Mouse (Mus musculus) embryonic facial prominence, embryonic 12.5 days (tissue): Measurements from ENCODE around the gene Prelid3b. TPM values are rescaled to one million over a fixed set of nuclear protein-coding genes. Genes with fewer than 3 reads are reported as not detected.

Experiments used
- ATAC-seq: fragments of 200-750 bp; cut with Nextera tagmentation; 2 replicates; pipeline ENCODE4 v1.8.0; 2017; ENCODE audit not compliant: insufficient number of reproducible peaks, insufficient read depth, low FRiP score, low TSS enrichment
- H3K27ac ChIP-seq: fragments of 300-500 bp; sonication (generic); 2 replicates; pipeline ENCODE4 v1.5.1; 2016; ENCODE audit warnings: mild to moderate bottlenecking
- H3K27me3 ChIP-seq: fragments of 300-500 bp; sonication (generic); 2 replicates; pipeline ENCODE4 v1.6.1; 2016; ENCODE audit warnings: mild to moderate bottlenecking, moderate library complexity
- H3K36me3 ChIP-seq: fragments of 300-500 bp; sonication (generic); 2 replicates; pipeline ENCODE4 v1.6.1; 2016; ENCODE audit warnings: mild to moderate bottlenecking
- H3K4me1 ChIP-seq: fragments of 300-500 bp; sonication (generic); 2 replicates; pipeline ENCODE4 v1.6.1; 2016
- H3K4me2 ChIP-seq: fragments of 300-500 bp; sonication (generic); replicated peaks from 2 replicates; pipeline ENCODE4 v1.6.1; 2016; ENCODE audit warnings: mild to moderate bottlenecking, moderate library complexity
- H3K4me3 ChIP-seq: fragments of 300-500 bp; sonication (generic); 2 replicates; pipeline ENCODE4 v1.5.1; 2016; ENCODE audit warnings: mild to moderate bottlenecking
- H3K9ac ChIP-seq: fragments of 300-500 bp; sonication (generic); 2 replicates; pipeline ENCODE4 v1.6.1; 2016; ENCODE audit warnings: mild to moderate bottlenecking, moderate library complexity
- H3K9me3 ChIP-seq: fragments of 300-500 bp; sonication (generic); 2 replicates; pipeline ENCODE4 v1.6.1; 2016; ENCODE audit warnings: mild to moderate bottlenecking, moderate library complexity
- WGBS: fragments of 180-500 bp; shearing (Covaris S2); methylation state at CpG from one replicate; pipeline ENCODE4 v1.1.7; 2016; 5-methylcytosine and 5-hydroxymethylcytosine counted together
- polyA plus RNA-seq: library from polyadenylated mRNA; unstranded; fragments of >200 nt; fragmentation: Nextera tagmentation; extraction: Ambion mirVana; gene quantifications from 2 replicates; pipeline ENCODE4 v1.2.1, GENCODE M21; 2016

The Prelid3b gene
- polyA plus RNA-seq, 1 experiment from 2014 or later = 105 TPM

DNA sequence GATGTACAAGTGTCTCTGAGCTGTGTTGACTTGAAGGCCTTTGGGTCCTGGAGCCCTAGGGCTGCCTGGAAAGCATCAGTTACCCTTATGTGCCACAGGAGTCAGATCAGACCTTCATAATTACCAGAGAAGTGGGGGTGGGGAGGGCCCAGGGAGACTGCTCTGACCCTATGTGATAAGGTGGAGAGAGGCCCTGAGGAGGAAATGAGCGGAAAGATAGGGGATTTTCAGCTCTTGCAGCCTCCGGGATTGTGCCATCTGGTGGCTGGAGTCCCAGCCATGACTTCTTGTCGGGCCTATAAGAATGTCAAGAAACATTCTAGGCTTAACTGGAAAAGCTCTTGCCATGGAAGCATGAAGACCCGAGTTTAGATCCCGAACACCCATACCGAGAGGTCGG, 19.2 kb downstream of the Prelid3b start:
- WGBS = 81% methylated on average over 7 of the region's 7 CpGs
- Histone ChIP-seq H3K36me3 (no peaks in the 10 kb centered on the region), H3K27me3 (no peaks in the 10 kb centered on the region), H3K4me2 (no peak overlapping the region), H3K9ac (no peak overlapping the region), H3K9me3 (no peaks in the 10 kb centered on the region), H3K27ac (no peak overlapping the region), H3K4me1 (no peaks in the 10 kb centered on the region), H3K4me3 (no peak overlapping the region)
- no peak for ATAC-seq

DNA sequence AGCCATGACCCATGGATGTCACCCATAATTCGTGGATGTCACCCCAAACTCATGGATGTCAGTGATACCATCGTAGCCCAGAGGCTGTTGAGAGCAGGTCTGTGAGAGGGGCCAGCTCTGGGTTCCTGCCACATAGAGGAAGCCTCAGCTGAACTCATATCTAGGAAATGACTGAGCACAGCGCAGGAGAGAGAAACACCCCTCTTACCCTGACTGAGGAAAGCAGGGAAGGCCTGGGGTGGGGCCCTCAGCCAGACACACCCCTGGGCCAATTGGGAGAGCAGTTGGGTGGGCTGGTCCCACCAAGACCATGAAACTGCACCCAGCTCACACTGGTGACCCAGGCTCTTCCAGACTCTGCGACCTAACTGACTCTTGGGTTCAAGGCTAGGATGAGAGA, 22.5 kb downstream of the Prelid3b start, which contains the start of gene Tubb1:
TSS of gene Tubb1 (plus strand) at position 343 of the 400 bp plus-strand sequence.
- no peak for ATAC-seq
- Histone ChIP-seq H3K4me3 (no peak within 1 kb of the TSS), H3K27me3 (no peaks in the 10 kb centered on the region), H3K9ac (no peak within 1 kb of the TSS), H3K36me3 (no peaks in the 10 kb centered on the region), H3K27ac (no peak within 1 kb of the TSS), H3K4me2 (no peak within 1 kb of the TSS), H3K4me1 (peaks cover 10% of the 10 kb centered on the region; the same call in 1 of the 2 replicates), H3K9me3 (no peaks in the 10 kb centered on the region)
- WGBS = 79% methylated on average over 4 of the region's 4 CpGs

DNA sequence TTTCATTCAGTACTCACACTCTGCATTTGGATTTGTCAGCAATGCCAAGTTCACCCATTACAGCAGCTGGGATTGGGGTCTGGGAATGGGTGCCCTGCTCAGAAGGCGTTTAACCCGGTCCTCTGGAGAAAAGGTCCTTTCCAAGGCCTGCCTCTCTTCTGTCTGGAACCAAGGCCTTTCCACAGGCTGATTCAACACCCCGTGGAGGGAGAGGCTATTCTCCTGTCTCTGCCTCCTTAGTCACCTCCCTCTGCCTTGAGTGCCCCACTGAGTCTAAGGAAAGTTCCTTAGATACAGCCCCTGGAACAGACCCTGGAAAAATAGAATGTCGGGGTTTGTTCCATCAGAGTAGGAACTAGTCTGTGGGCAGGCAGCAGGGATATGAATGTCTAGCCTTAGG, 24.5 kb downstream of the Prelid3b start:
- Histone ChIP-seq H3K27ac (no peak overlapping the region), H3K36me3 (no peaks in the 10 kb centered on the region), H3K4me2 (no peak overlapping the region), H3K9me3 (no peaks in the 10 kb centered on the region), H3K9ac (no peak overlapping the region), H3K27me3 (no peaks in the 10 kb centered on the region), H3K4me3 (no peak overlapping the region), H3K4me1 (peaks cover 10% of the 10 kb centered on the region; the same call in 1 of the 2 replicates)
- ATAC-seq = no peak
- 83% methylated on average over 4 of the region's 4 CpGs for WGBS

DNA sequence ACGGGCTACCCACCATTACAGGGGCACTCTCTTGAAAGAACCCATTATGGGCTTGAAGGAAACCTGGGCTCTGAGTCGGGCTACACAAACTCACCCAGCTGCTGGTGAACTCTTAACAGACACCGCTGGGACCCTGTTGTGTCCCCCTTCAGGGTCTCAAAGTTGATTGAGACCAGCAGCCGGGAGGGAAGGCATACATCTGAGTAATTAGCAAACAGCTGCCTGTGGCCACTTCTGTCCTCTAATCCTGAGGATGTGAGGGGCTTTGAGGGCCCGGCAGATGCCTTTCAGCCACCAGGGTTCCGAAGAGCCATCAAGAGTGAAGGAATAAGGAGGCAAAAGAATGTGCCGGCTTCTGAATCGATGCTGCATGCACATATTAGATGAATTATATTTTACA, 26.0 kb downstream of the Prelid3b start:
- Histone ChIP-seq H3K4me2 (no peak overlapping the region), H3K27ac (peak overlapping the region; percentile 41; the same call in 1 of the 2 replicates), H3K36me3 (no peaks in the 10 kb centered on the region), H3K9ac (no peak overlapping the region), H3K9me3 (no peaks in the 10 kb centered on the region), H3K4me1 (peaks cover 14% of the 10 kb centered on the region; the same call in 1 of the 2 replicates), H3K27me3 (no peaks in the 10 kb centered on the region), H3K4me3 (no peak overlapping the region)
- no peak for ATAC-seq
- WGBS = 54% methylated on average over 8 of the region's 8 CpGs

DNA sequence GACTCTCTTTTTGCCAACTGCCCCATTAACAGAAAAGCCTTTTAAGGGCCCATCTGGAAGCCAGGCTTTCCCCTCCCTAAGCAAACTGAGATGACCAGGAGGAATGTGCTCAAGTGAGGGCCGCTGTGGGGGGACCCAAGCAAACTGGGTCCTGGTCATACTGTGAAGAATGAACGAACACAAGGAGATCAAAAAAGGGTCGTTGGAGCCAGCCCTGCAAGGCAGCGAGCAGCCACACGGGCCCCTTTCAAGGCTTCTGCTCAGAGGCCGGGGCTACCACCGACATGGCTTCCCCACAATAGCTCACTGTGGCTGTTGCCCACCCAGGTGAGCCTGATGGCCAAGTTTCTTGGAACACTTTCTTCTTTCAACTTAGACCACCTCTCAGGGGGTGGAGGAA, 26.4 kb downstream of the Prelid3b start:
- peaks cover 14% of the 10 kb centered on the region; the same call in 1 of the 2 replicates for H3K4me1 ChIP-seq
- no peak for ATAC-seq
- peak overlapping the region; percentile 4; the same call in 1 of the 2 replicates for H3K9ac ChIP-seq
- no peaks in the 10 kb centered on the region for H3K27me3 ChIP-seq
- no peaks in the 10 kb centered on the region for H3K36me3 ChIP-seq
- no peak overlapping the region for H3K4me3 ChIP-seq
- 60% methylated on average over 7 of the region's 7 CpGs for WGBS
- no peak overlapping the region for H3K4me2 ChIP-seq
- H3K27ac ChIP-seq = peak overlapping the region; percentile 41; the same call in 1 of the 2 replicates
- no peaks in the 10 kb centered on the region for H3K9me3 ChIP-seq

DNA sequence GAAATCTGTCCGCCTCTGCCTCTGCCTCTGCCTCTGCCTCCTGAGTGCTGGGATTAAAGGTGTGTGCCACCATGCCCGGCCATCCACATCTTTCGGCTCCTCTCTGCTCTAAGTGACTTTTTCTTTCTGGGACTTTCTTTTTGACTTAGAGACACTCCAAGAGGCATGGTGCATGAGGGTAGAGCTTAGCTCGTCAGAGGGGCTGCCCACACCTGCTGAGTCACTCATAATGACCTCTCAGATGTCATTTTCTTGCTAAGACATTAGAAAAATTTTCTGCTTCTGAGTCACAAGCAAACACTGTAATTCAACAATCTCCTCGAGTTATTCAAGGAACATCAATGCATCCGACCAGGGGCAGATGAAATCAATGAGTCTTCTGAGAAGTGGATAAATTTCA, 27.9 kb downstream of the Prelid3b start:
- Histone ChIP-seq H3K27ac (no peak overlapping the region), H3K4me3 (no peak overlapping the region), H3K4me2 (no peak overlapping the region), H3K36me3 (no peaks in the 10 kb centered on the region), H3K27me3 (no peaks in the 10 kb centered on the region), H3K4me1 (peaks cover 14% of the 10 kb centered on the region; the same call in 1 of the 2 replicates), H3K9me3 (no peaks in the 10 kb centered on the region), H3K9ac (no peak overlapping the region)
- 80% methylated on average over 6 of the region's 6 CpGs for WGBS
- no peak for ATAC-seq

DNA sequence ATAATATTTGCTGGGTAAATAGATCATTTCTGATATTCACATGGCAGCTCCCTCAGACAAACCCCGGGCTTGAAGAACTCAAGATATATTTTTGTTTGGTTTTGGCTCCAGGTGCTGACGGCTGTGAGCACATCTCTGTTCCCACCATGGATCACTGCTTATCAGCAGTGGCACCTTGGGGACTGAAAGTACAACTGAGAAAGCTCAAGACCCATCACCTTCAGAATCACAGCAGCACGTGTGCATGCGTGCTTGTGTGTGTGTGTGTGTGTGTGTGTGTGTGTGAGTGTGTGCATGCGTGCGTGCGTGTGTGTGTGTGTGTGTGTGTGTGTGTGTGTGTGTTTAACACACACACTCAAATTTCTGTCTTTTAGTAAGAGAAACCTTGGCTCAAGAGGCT, 28.5 kb downstream of the Prelid3b start:
- Histone ChIP-seq H3K9me3 (no peaks in the 10 kb centered on the region), H3K4me2 (no peak overlapping the region), H3K36me3 (no peaks in the 10 kb centered on the region), H3K4me3 (no peak overlapping the region), H3K27ac (no peak overlapping the region), H3K27me3 (no peaks in the 10 kb centered on the region), H3K4me1 (peaks cover 18% of the 10 kb centered on the region; the same call in 1 of the 2 replicates), H3K9ac (no peak overlapping the region)
- WGBS = 85% methylated on average over 7 of the region's 7 CpGs
- no peak for ATAC-seq

DNA sequence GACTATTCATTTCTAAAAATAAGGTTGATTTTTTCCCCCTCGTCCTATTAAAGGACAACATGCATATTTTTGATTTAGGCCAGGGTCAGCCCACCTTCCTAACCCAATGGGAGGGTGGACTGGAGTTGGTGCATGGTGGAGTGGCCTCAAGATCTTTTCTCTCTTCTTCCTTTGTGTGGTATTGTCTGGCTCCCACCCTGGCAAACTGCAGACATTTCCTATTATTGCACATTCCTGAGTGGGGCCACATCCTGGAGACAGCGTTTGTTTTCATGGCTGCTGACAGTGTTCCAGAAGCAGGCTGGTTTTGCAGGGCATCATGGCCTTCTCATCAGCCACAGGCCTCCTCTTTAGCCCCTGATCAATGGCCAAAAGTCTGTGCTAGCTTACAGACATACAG, 29.8 kb downstream of the Prelid3b start:
- Histone ChIP-seq H3K9ac (no peak overlapping the region), H3K4me3 (no peak overlapping the region), H3K4me2 (no peak overlapping the region), H3K27me3 (no peaks in the 10 kb centered on the region), H3K4me1 (peaks cover 30% of the 10 kb centered on the region), H3K27ac (peak overlapping the region; percentile 20; the same call in 1 of the 2 replicates), H3K36me3 (no peaks in the 10 kb centered on the region), H3K9me3 (no peaks in the 10 kb centered on the region)
- ATAC-seq = no peak
- 54% methylated on average over 2 of the region's 2 CpGs for WGBS

DNA sequence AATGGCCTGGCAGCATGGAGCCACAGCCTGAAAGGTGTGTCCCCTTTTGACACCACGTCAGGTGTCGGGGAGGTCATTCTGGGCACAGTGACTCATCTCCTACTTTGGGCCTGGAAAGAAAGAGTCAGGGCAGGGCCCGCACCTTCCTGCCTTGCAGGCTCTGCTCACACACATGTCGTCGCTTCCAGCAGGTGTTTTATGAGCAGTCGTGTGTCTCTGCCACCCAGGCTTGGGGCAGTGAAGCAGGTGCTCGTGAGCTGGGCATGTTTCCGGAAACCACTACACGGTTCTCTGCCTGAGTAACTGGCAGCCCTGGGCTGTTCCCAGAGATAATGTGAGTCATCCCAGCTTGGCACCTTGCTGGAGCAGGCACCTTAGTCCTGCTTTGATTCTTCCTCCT, 30.4 kb downstream of the Prelid3b start:
- no peak for ATAC-seq

DNA sequence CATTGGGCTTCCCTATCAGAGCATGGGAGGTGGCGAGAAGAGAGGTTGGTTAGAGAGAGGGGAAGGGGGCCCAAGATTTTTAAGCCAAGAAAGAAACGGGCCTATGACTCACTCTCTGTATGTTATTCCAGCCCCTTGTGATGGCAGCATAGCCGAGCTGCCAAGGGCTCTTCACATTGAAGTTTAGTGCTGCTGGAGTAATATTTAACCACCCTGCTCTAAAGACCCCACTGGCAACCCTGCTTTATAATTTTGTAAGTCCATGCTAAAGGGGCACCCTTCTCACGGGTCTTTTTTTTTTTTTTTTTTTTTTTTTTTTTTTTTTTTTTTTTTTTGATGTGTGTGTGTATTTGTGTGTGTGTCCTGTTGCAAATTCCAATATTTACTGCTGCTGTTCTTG, 31.0 kb downstream of the Prelid3b start:
- WGBS = 84% methylated on average over 4 of the region's 4 CpGs
- no peak for ATAC-seq
- no peaks in the 10 kb centered on the region for H3K36me3 ChIP-seq
- H3K4me1 ChIP-seq = peaks cover 36% of the 10 kb centered on the region
- no peak overlapping the region for H3K4me3 ChIP-seq
- no peaks in the 10 kb centered on the region for H3K27me3 ChIP-seq
- no peaks in the 10 kb centered on the region for H3K9me3 ChIP-seq
- H3K27ac ChIP-seq = no peak overlapping the region
- H3K9ac ChIP-seq = no peak overlapping the region
- H3K4me2 ChIP-seq = no peak overlapping the region

More for the DNA sequence above, 30.4 kb downstream of the Prelid3b start:
- Histone ChIP-seq H3K4me3 (no peak overlapping the region), H3K36me3 (no peaks in the 10 kb centered on the region), H3K4me1 (peaks cover 35% of the 10 kb centered on the region), H3K9ac (no peak overlapping the region), H3K9me3 (no peaks in the 10 kb centered on the region), H3K27ac (0 out of 2 replicates have a peak overlapping the region, but pooled peaks have one; percentile 11), H3K27me3 (no peaks in the 10 kb centered on the region), H3K4me2 (no peak overlapping the region)
- WGBS = 78% methylated on average over 9 of the region's 9 CpGs

DNA sequence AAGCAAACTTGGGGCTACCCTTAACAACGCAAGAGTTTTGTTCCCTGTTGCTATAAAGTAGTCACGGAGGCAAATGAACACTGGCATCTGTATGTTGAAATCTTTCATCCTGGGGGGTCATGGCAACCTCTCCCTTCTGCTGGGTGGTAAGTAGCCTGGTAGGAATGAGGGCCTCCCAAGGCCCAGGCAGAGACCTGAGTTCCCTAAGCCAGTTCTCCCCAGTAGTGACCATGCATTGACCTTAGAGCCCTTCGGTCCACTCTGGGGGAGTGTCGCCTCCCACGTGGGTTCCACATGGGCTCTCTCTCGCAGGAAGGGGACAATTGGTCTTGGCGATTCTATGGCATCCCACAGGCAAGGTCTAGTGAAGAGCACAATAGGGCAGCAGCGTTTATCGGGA, 32.9 kb downstream of the Prelid3b start:
- WGBS = 82% methylated on average over 9 of the region's 9 CpGs
- no peaks in the 10 kb centered on the region for H3K27me3 ChIP-seq

DNA sequence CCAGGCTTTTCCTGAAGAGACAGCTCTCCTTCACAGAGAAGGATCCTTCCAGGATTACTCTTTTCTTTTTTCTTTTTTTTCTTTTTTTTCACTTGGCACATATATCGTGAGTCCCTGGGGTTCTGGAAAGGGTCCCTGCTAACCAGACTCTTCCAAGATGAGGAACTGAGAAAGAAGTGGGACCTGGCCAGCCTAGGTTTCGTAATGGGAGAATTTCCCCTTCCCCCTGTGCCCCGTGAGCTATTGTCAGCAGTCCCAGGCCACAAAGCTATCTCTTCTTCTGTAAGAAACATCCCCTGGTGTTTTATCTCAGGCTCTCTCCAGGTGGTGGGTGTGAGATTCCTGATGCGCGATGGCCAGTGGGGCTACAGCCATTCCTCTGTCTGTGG, 33.4 kb downstream of the Prelid3b start:
- H3K9me3 ChIP-seq = no peaks in the 10 kb centered on the region
- peaks cover 28% of the 10 kb centered on the region for H3K4me1 ChIP-seq
- no peak overlapping the region for H3K9ac ChIP-seq
- peak overlapping the region; percentile 50 for H3K4me3 ChIP-seq
- peak overlapping the region; percentile 73 for H3K4me2 ChIP-seq
- 50% methylated on average over 5 of the region's 5 CpGs for WGBS
- ATAC-seq = no peak
- no peaks in the 10 kb centered on the region for H3K27me3 ChIP-seq
- H3K27ac ChIP-seq = no peak overlapping the region
- H3K36me3 ChIP-seq = 0 out of 2 replicates have a peak, but pooled peaks cover 11% of the 10 kb centered on the region

More for the DNA sequence above, 32.9 kb downstream of the Prelid3b start:
- Histone ChIP-seq H3K9ac (no peak overlapping the region), H3K9me3 (no peaks in the 10 kb centered on the region), H3K4me1 (peaks cover 28% of the 10 kb centered on the region), H3K4me2 (no peak overlapping the region), H3K27ac (no peak overlapping the region), H3K4me3 (no peak overlapping the region), H3K36me3 (0 out of 2 replicates have a peak, but pooled peaks cover 11% of the 10 kb centered on the region)
- no peak for ATAC-seq
